ENCODE assay signal across 11 mouse cellular contexts in genomic region chr8:13466989-13467388, GRCm38 (mm10). TPM values are rescaled to one million over a fixed set of nuclear protein-coding genes. Genes with fewer than 3 reads are reported as not detected.
A peak's percentile ranks its signal among the peaks of the same experiment; 100 is the strongest.
DNase-seq lines count a peak whose midpoint lies in the region; ATAC-seq and TF ChIP-seq lines count a peak whose summit lies in the region.
"Had no signal": no experiment of that assay in that cellular context is flagged by ENCODE, and none has a peak within 500 bp of the region (broad histone marks: within the 10 kb centered on the region; RNA-seq: fewer than 3 reads in every experiment).

No protein-coding gene starts in this region.

- in situ Hi-C loops in CH12.LX (cut with MboI; ENCODE audit: low pct_ligation_motif_present, low pct_unique_long_range_greater_than_20kb, low sequenced_read_pairs): loop anchor here (10.0 kb wide), 1 partner anchor 278 kb away; no protein-coding TSS in a partner anchor

- no peak overlapping the region for H3K4me3 ChIP-seq in forebrain, postnatal 0 days (ENCODE audit: low read depth, low read length)
- no peak overlapping the region for H3K4me3 ChIP-seq in forebrain, embryonic 15.5 days
- H3K4me3 ChIP-seq in liver, embryonic 14.5 days (ENCODE audit: insufficient read depth in 1 of 2, low read depth in 2 of 2, low read length in 2 of 2): no peak overlapping the region
- H3K4me3 ChIP-seq in liver, embryonic 11.5 days (ENCODE audit: low read depth, low read length): no peak overlapping the region
- H3K4me3 ChIP-seq in CH12.LX (replicated peaks in 1 of 3; ENCODE audit: low read depth in 2 of 3, low read length in 2 of 3, poor library complexity in 1 of 3): no peak overlapping the region
- H3K4me3 ChIP-seq: limb, embryonic 13.5 days had no signal

- no peak overlapping the region for H3K4me2 ChIP-seq in forebrain, postnatal 0 days (ENCODE audit: low read depth)
- no peak overlapping the region for H3K4me2 ChIP-seq in forebrain, embryonic 15.5 days (replicated peaks)
- no peak overlapping the region for H3K4me2 ChIP-seq in liver, embryonic 14.5 days (ENCODE audit: low read depth)
- no peak overlapping the region for H3K4me2 ChIP-seq in liver, embryonic 11.5 days
- H3K4me2 ChIP-seq in CH12.LX (ENCODE audit: insufficient read depth, low read depth, poor library complexity, severe bottlenecking): no peak overlapping the region
- H3K4me2 ChIP-seq: limb, embryonic 13.5 days had no signal

- 69% methylated on average over 5 of the region's 5 CpGs for WGBS in forebrain, postnatal 0 days
- 67% methylated on average over 5 of the region's 5 CpGs for WGBS in forebrain, embryonic 15.5 days
- whole genome bisulfite sequencing in liver, embryonic 14.5 days (ENCODE audit: insufficient replicate concordance): 52% methylated on average over 5 of the region's 5 CpGs
- WGBS in liver, embryonic 11.5 days: 61% methylated on average over 5 of the region's 5 CpGs

- no peak for TF ChIP-seq POLR2A in CH12.LX (IDR thresholded peaks at IDR 0.05; ENCODE audit: low read depth, low read length)

- peak; percentile 49 for TF ChIP-seq RAD21 in CH12.LX (IDR thresholded peaks at IDR 0.05; ENCODE audit: low read depth, low read length)

- no peaks in the 10 kb centered on the region for H3K27me3 ChIP-seq in forebrain, postnatal 0 days (ENCODE audit: insufficient read depth, low read length)
- no peaks in the 10 kb centered on the region for H3K27me3 ChIP-seq in forebrain, embryonic 15.5 days
- H3K27me3 ChIP-seq in liver, embryonic 14.5 days (ENCODE audit: control insufficient read depth, insufficient read depth, low read length): no peaks in the 10 kb centered on the region
- no peaks in the 10 kb centered on the region for H3K27me3 ChIP-seq in liver, embryonic 11.5 days (replicated peaks; ENCODE audit: control insufficient read depth, insufficient read depth, low read length)
- peaks cover 66% of the 10 kb centered on the region for H3K27me3 ChIP-seq in CH12.LX (replicated peaks)
- H3K27me3 ChIP-seq: limb, embryonic 13.5 days; Patski had no signal

- no peaks in the 10 kb centered on the region for H3K9me3 ChIP-seq in forebrain, postnatal 0 days (ENCODE audit: low read length)
- no peaks in the 10 kb centered on the region for H3K9me3 ChIP-seq in forebrain, embryonic 15.5 days
- no peaks in the 10 kb centered on the region for H3K9me3 ChIP-seq in liver, embryonic 14.5 days (ENCODE audit: control insufficient read depth, low read length)
- H3K9me3 ChIP-seq in liver, embryonic 11.5 days (ENCODE audit: control insufficient read depth, low read length): no peaks in the 10 kb centered on the region
- H3K9me3 ChIP-seq in CH12.LX (replicated peaks; ENCODE audit: low read length): no peaks in the 10 kb centered on the region
- H3K9me3 ChIP-seq: limb, embryonic 13.5 days had no signal

- H3K79me2 ChIP-seq in CH12.LX (replicated peaks; ENCODE audit: control insufficient read depth, extremely low read depth, insufficient read depth, poor library complexity, severe bottlenecking): no peaks in the 10 kb centered on the region

- H3K9ac ChIP-seq in forebrain, postnatal 0 days: no peak overlapping the region
- H3K9ac ChIP-seq in forebrain, embryonic 15.5 days (replicated peaks): no peak overlapping the region
- H3K9ac ChIP-seq in liver, embryonic 14.5 days (replicated peaks): no peak overlapping the region
- no peak overlapping the region for H3K9ac ChIP-seq in liver, embryonic 11.5 days (ENCODE audit: low read depth, low read length)
- H3K9ac ChIP-seq in CH12.LX (ENCODE audit: insufficient read depth, low read depth): no peak overlapping the region
- H3K9ac ChIP-seq: limb, embryonic 13.5 days had no signal

- 0 out of 2 replicates have a peak, but pooled peaks have one; percentile 32 for ATAC-seq in forebrain, postnatal 0 days
- no peak for ATAC-seq in forebrain, embryonic 15.5 days (replicated peaks)
- ATAC-seq in liver, embryonic 14.5 days (ENCODE audit: insufficient read depth): no peak
- ATAC-seq in liver, embryonic 11.5 days (replicated peaks; ENCODE audit: low FRiP score): no peak
- ATAC-seq: Patski had no signal

- TF ChIP-seq CTCF in forebrain, postnatal 0 days (IDR thresholded peaks at IDR 0.05; ENCODE audit: low read depth): peak; percentile 63
- peak; percentile 44; the same call in 1 of the 2 replicates for TF ChIP-seq CTCF in liver, embryonic 14.5 days (IDR thresholded peaks at IDR 0.05; ENCODE audit: low read depth)
- peak in 1 of 2 experiments; percentile 60; a peak in 3 of 4 replicates for TF ChIP-seq CTCF in CH12.LX (conservative IDR thresholded peaks at IDR 0.05 in 1 of 2, IDR thresholded peaks at IDR 0.05 in 1 of 2; ENCODE audit: low read depth in 2 of 2, low read length in 2 of 2)

- TF ChIP-seq EP300 in liver, embryonic 14.5 days (IDR thresholded peaks at IDR 0.05; ENCODE audit: low read depth): no peak
- no peak for TF ChIP-seq EP300 in CH12.LX (IDR thresholded peaks at IDR 0.05; ENCODE audit: low read length)

- no peak overlapping the region for H3K27ac ChIP-seq in forebrain, postnatal 0 days (ENCODE audit: low read depth, low read length)
- H3K27ac ChIP-seq in forebrain, embryonic 15.5 days (replicated peaks): no peak overlapping the region
- H3K27ac ChIP-seq in liver, embryonic 14.5 days: no peak overlapping the region
- no peak overlapping the region for H3K27ac ChIP-seq in liver, embryonic 11.5 days (ENCODE audit: low read depth, low read length)
- H3K27ac ChIP-seq in CH12.LX (ENCODE audit: insufficient read depth, low read depth): no peak overlapping the region
- H3K27ac ChIP-seq: limb, embryonic 13.5 days had no signal

- dilution Hi-C loops in CH12.LX (cut with MboI; ENCODE audit: extremely low pct_ligation_motif_present, extremely low pct_unique_long_range_greater_than_20kb, low sequenced_read_pairs): no loop called here

- DNase-seq in forebrain, postnatal 0 days: peak; percentile 36
- DNase-seq in liver, embryonic 14.5 days (ENCODE audit: low read depth in 3 of 3, low spot score in 3 of 3): no peak
- DNase-seq in liver, embryonic 11.5 days (ENCODE audit: low spot score): no peak
- DNase-seq in CH12.LX (ENCODE audit: extremely low read depth): no peak
- DNase-seq in induced T-regulatory cell, adult 2 months (ENCODE audit: low read depth): peak; percentile 3
- no peak for DNase-seq in B cell, adult 2 months
- no peak for DNase-seq in frontal cortex, postnatal 10 days (ENCODE audit: low spot score in 2 of 2)
- DNase-seq: cerebellum, adult 8-10 months had no signal

- H3K4me1 ChIP-seq in forebrain, postnatal 0 days (ENCODE audit: insufficient read depth): no peaks in the 10 kb centered on the region
- no peaks in the 10 kb centered on the region for H3K4me1 ChIP-seq in forebrain, embryonic 15.5 days
- peaks cover 0 to 2% of the 10 kb centered on the region in 2 experiments; a peak in 1 of 4 replicates for H3K4me1 ChIP-seq in liver, embryonic 14.5 days (replicated peaks; ENCODE audit: control insufficient read depth in 2 of 2, insufficient read depth in 2 of 2, low read length in 1 of 2)
- no peaks in the 10 kb centered on the region for H3K4me1 ChIP-seq in liver, embryonic 11.5 days (replicated peaks; ENCODE audit: control insufficient read depth, insufficient read depth, low read length)
- H3K4me1 ChIP-seq in CH12.LX (ENCODE audit: control insufficient read depth in 1 of 2, insufficient read depth in 2 of 2): peaks cover 5 to 17% of the 10 kb centered on the region in 2 experiments

- H3K36me3 ChIP-seq in forebrain, postnatal 0 days (ENCODE audit: insufficient read depth): peaks cover 14% of the 10 kb centered on the region
- no peaks in the 10 kb centered on the region for H3K36me3 ChIP-seq in forebrain, embryonic 15.5 days
- H3K36me3 ChIP-seq in liver, embryonic 14.5 days (replicated peaks; ENCODE audit: control insufficient read depth, insufficient read depth, low read depth): no peaks in the 10 kb centered on the region
- H3K36me3 ChIP-seq in liver, embryonic 11.5 days (ENCODE audit: control insufficient read depth, insufficient read depth, low read length): no peaks in the 10 kb centered on the region
- no peaks in the 10 kb centered on the region for H3K36me3 ChIP-seq in CH12.LX (replicated peaks in 1 of 2; ENCODE audit: control insufficient read depth in 1 of 2, insufficient read depth in 1 of 2, low read length in 1 of 2)
- H3K36me3 ChIP-seq: limb, embryonic 13.5 days had no signal

TF ChIP-seq in CH12.LX, 34 proteins besides CTCF, POLR2A, EP300 and RAD21:
- TF ChIP-seq SMC3 (IDR thresholded peaks at IDR 0.05; ENCODE audit: low read depth, low read length) (peak; percentile 41), E2F4 (IDR thresholded peaks at IDR 0.05; ENCODE audit: insufficient replicate concordance, low read depth, low read length) (no peak), USF2 (conservative IDR thresholded peaks at IDR 0.05; ENCODE audit: low read depth, low read length) (no peak)

RNA-seq across cellular contexts. Expression of gene Gas6, which starts 27.3 kb away (rescaled TPM):
- total RNA-seq in forebrain, postnatal 0 days (2014; rRNA removed): 64.2 and 65.7 TPM in 2 replicates
- polyA plus RNA-seq in forebrain, postnatal 0 days (2015; fragmentation: Nextera tagmentation; extraction: Ambion mirVana): 48.7 and 57.0 TPM in 2 replicates
- polyA plus RNA-seq in forebrain, embryonic 15.5 days (2015; fragmentation: Nextera tagmentation; extraction: Ambion mirVana): 21.1 and 23.3 TPM in 2 replicates
- polyA plus RNA-seq in liver, embryonic 14.5 days (2012; rRNA removed): 2.2 and 2.7 TPM in 2 replicates
- 2.2 and 2.3 TPM in 2 replicates for polyA plus RNA-seq in liver, embryonic 14.5 days (2014; fragmentation: Nextera tagmentation; extraction: Ambion mirVana)
- 3.8 and 5.5 TPM in 2 replicates for polyA plus RNA-seq in liver, embryonic 11.5 days (2014; fragmentation: Nextera tagmentation; extraction: Ambion mirVana)
- total RNA-seq in CH12.LX (2012; rRNA removed) (not detected in 2 replicates), CH12.LX (2014; rRNA removed) (not detected in 2 replicates)
- polyA plus RNA-seq in CH12.LX (2012; ENCODE audit: insufficient read length, low read depth): not detected in 2 replicates

RNA-seq across cellular contexts. Expression of gene Tmem255b, which starts 32.0 kb away (rescaled TPM):
- total RNA-seq in forebrain, postnatal 0 days (2014; rRNA removed): 1.0 and 1.2 TPM in 2 replicates
- polyA plus RNA-seq in forebrain, postnatal 0 days (2015; fragmentation: Nextera tagmentation; extraction: Ambion mirVana): 1.3 and 1.6 TPM in 2 replicates
- 0.36 TPM in 1 of 2 replicates, not detected in the other for polyA plus RNA-seq in forebrain, embryonic 15.5 days (2015; fragmentation: Nextera tagmentation; extraction: Ambion mirVana)
- 0.02 TPM in 1 of 2 replicates, not detected in the other for polyA plus RNA-seq in liver, embryonic 14.5 days (2012; rRNA removed)
- 0.14 TPM in 1 of 2 replicates, not detected in the other for polyA plus RNA-seq in liver, embryonic 14.5 days (2014; fragmentation: Nextera tagmentation; extraction: Ambion mirVana)
- not detected in 2 replicates for polyA plus RNA-seq in liver, embryonic 11.5 days (2014; fragmentation: Nextera tagmentation; extraction: Ambion mirVana)
- not detected in 2 replicates for total RNA-seq in CH12.LX (2012; rRNA removed)
- not detected in 2 replicates for total RNA-seq in CH12.LX (2014; rRNA removed)
- polyA plus RNA-seq in CH12.LX (2012; ENCODE audit: insufficient read length, low read depth): not detected in 2 replicates

Comparison
In these comparisons a context has a peak if more than half of its experiments do, and no peak if none do; other contexts are left out.
1. DNase-seq: peak in forebrain, postnatal 0 days (single experiment) and induced T-regulatory cell, adult 2 months (single experiment); none in liver, embryonic 14.5 days (0 of 3), liver, embryonic 11.5 days (single experiment), CH12.LX (single experiment), B cell, adult 2 months (0 of 2) and frontal cortex, postnatal 10 days (0 of 2).